Mouse (Mus musculus): ENCODE data around the gene Eef2. TPM values are rescaled to one million over a fixed set of nuclear protein-coding genes. Genes with fewer than 3 reads are reported as not detected.

The Eef2 gene
- polyA plus RNA-seq, 1 experiment from 2014 or later = 493 TPM

GRCm38 (mm10) chr10:81183805-81184204, 7.4 kb downstream of the Eef2 start, which contains the start of gene 4930442H23Rik:
4930442H23Rik (minus strand) TSS chr10:81183849.
- WGBS = 89% methylated on average over 5 of the region's 5 CpGs
- peaks cover 76% of the 10 kb centered on the region for H3K36me3 ChIP-seq
- H3K4me1 ChIP-seq = peaks cover 32% of the 10 kb centered on the region
- no peaks in the 10 kb centered on the region for H3K27me3 ChIP-seq (replicated peaks)
- no peaks in the 10 kb centered on the region for H3K9me3 ChIP-seq (replicated peaks)
- ATAC-seq (ENCODE audit: low FRiP score) = no peak
- peak within 1 kb of the TSS; percentile 63 for H3K9ac ChIP-seq (replicated peaks)
- H3K27ac ChIP-seq (replicated peaks) = peak within 1 kb of the TSS; percentile 91
- H3K4me2 ChIP-seq = peak within 1 kb of the TSS; percentile 64
- peak within 1 kb of the TSS; percentile 74 for H3K4me3 ChIP-seq (replicated peaks)

GRCm38 (mm10) chr10:81184765-81185164, 8.3 kb downstream of the Eef2 start:
- WGBS = 72% methylated on average over 4 of the region's 4 CpGs
- H3K36me3 ChIP-seq = peaks cover 68% of the 10 kb centered on the region
- H3K4me1 ChIP-seq = peaks cover 30% of the 10 kb centered on the region
- no peaks in the 10 kb centered on the region for H3K9me3 ChIP-seq (replicated peaks)
- H3K27me3 ChIP-seq (replicated peaks) = no peaks in the 10 kb centered on the region
- no peak overlapping the region for H3K9ac ChIP-seq (replicated peaks)
- ATAC-seq (ENCODE audit: low FRiP score) = no peak
- H3K4me3 ChIP-seq (replicated peaks) = no peak overlapping the region
- H3K27ac ChIP-seq (replicated peaks) = 0 out of 2 replicates have a peak overlapping the region, but pooled peaks have one; percentile 38
- H3K4me2 ChIP-seq = no peak overlapping the region

- Histone ChIP-seq H3K36me3 (peaks cover 60% of the 10 kb centered on the region), H3K9ac (replicated peaks) (no peak overlapping the region), H3K27me3 (replicated peaks) (no peaks in the 10 kb centered on the region), H3K9me3 (replicated peaks) (no peaks in the 10 kb centered on the region), H3K27ac (replicated peaks) (no peak overlapping the region), H3K4me3 (replicated peaks) (no peak overlapping the region), H3K4me2 (no peak overlapping the region), H3K4me1 (peaks cover 39% of the 10 kb centered on the region)
- 97% methylated on average over 9 of the region's 9 CpGs for WGBS
- ATAC-seq (ENCODE audit: low FRiP score) = no peak
These were observed 10.7 kb downstream of the Eef2 start for GRCm38 (mm10) chr10:81187161-81187560.

- WGBS = 81% methylated on average over 26 of the region's 26 CpGs
- Histone ChIP-seq H3K27me3 (replicated peaks) (peaks cover 3% of the 10 kb centered on the region), H3K27ac (replicated peaks) (no peak overlapping the region), H3K4me1 (peaks cover 39% of the 10 kb centered on the region), H3K4me2 (no peak overlapping the region), H3K9ac (replicated peaks) (no peak overlapping the region), H3K36me3 (peaks cover 46% of the 10 kb centered on the region), H3K4me3 (replicated peaks) (no peak overlapping the region), H3K9me3 (replicated peaks) (no peaks in the 10 kb centered on the region)
- ATAC-seq (ENCODE audit: low FRiP score) = no peak
These were observed 13.4 kb downstream of the Eef2 start for GRCm38 (mm10) chr10:81189821-81190220.

- H3K27me3 ChIP-seq (replicated peaks) = peaks cover 9% of the 10 kb centered on the region
- H3K36me3 ChIP-seq = peaks cover 41% of the 10 kb centered on the region
- peaks cover 36% of the 10 kb centered on the region for H3K4me1 ChIP-seq
- WGBS = 67% methylated on average over 31 of the region's 31 CpGs
- H3K27ac ChIP-seq (replicated peaks) = no peak overlapping the region
- H3K4me2 ChIP-seq = no peak overlapping the region
- no peaks in the 10 kb centered on the region for H3K9me3 ChIP-seq (replicated peaks)
- H3K4me3 ChIP-seq (replicated peaks) = no peak overlapping the region
- H3K9ac ChIP-seq (replicated peaks) = no peak overlapping the region; the same call in 1 of the 2 replicates
- no peak for ATAC-seq (ENCODE audit: low FRiP score)
These were observed 13.9 kb downstream of the Eef2 start for GRCm38 (mm10) chr10:81190236-81190911.

GRCm38 (mm10) chr10:81190912-81191321, 14.5 kb downstream of the Eef2 start:
- Histone ChIP-seq H3K9me3 (replicated peaks) (no peaks in the 10 kb centered on the region), H3K36me3 (peaks cover 36% of the 10 kb centered on the region), H3K4me1 (peaks cover 36% of the 10 kb centered on the region), H3K27me3 (replicated peaks) (peaks cover 14% of the 10 kb centered on the region), H3K27ac (replicated peaks) (peak overlapping the region; percentile 98), H3K4me3 (replicated peaks) (no peak overlapping the region), H3K4me2 (no peak overlapping the region), H3K9ac (replicated peaks) (no peak overlapping the region; the same call in 1 of the 2 replicates)
- WGBS = 69% methylated on average over 6 of the region's 6 CpGs
- ATAC-seq (ENCODE audit: low FRiP score) = no peak

- ATAC-seq (ENCODE audit: low FRiP score) = no peak
- Histone ChIP-seq H3K27me3 (replicated peaks) (peaks cover 19% of the 10 kb centered on the region), H3K9me3 (replicated peaks) (no peaks in the 10 kb centered on the region), H3K4me1 (peaks cover 36% of the 10 kb centered on the region), H3K36me3 (peaks cover 34% of the 10 kb centered on the region), H3K9ac (replicated peaks) (no peak overlapping the region), H3K27ac (replicated peaks) (peak overlapping the region; percentile 98), H3K4me3 (replicated peaks) (peak overlapping the region; percentile 56; the same call in 1 of the 2 replicates), H3K4me2 (peak overlapping the region; percentile 95)
- WGBS = 88% methylated on average over 18 of the region's 18 CpGs
These were observed 15.0 kb downstream of the Eef2 start for GRCm38 (mm10) chr10:81191342-81191982.

- Histone ChIP-seq H3K9ac (replicated peaks) (peak overlapping the region; percentile 73), H3K36me3 (peaks cover 24% of the 10 kb centered on the region), H3K4me1 (peaks cover 36% of the 10 kb centered on the region), H3K9me3 (replicated peaks) (no peaks in the 10 kb centered on the region), H3K27ac (replicated peaks) (peak overlapping the region; percentile 98), H3K4me2 (peak overlapping the region; percentile 95), H3K27me3 (replicated peaks) (peaks cover 29% of the 10 kb centered on the region), H3K4me3 (replicated peaks) (peak overlapping the region; percentile 56)
- peak; percentile 91 for ATAC-seq (ENCODE audit: low FRiP score)
- WGBS = 1% methylated on average over 93 of the region's 93 CpGs
These were observed 16.0 kb downstream of the Eef2 start for GRCm38 (mm10) chr10:81192270-81192967.

GRCm38 (mm10) chr10:81192968-81193501, 16.6 kb downstream of the Eef2 start:
- H3K9me3 ChIP-seq (replicated peaks) = no peaks in the 10 kb centered on the region
- peak overlapping the region; percentile 98 for H3K27ac ChIP-seq (replicated peaks)
- peaks cover 36% of the 10 kb centered on the region for H3K4me1 ChIP-seq
- WGBS = 3% methylated on average over 19 of the region's 19 CpGs
- peaks cover 30% of the 10 kb centered on the region for H3K27me3 ChIP-seq (replicated peaks)
- peak overlapping the region; percentile 56 for H3K4me3 ChIP-seq (replicated peaks)
- H3K9ac ChIP-seq (replicated peaks) = peak overlapping the region; percentile 73
- peak; percentile 62 for ATAC-seq (ENCODE audit: low FRiP score)
- peaks cover 22% of the 10 kb centered on the region for H3K36me3 ChIP-seq
- H3K4me2 ChIP-seq = peak overlapping the region; percentile 95

GRCm38 (mm10) chr10:81193991-81194774, 17.8 kb downstream of the Eef2 start:
- ATAC-seq (ENCODE audit: low FRiP score) = no peak
- peaks cover 36% of the 10 kb centered on the region for H3K4me1 ChIP-seq
- WGBS = 12% methylated on average over 37 of the region's 37 CpGs

GRCm38 (mm10) chr10:81195300-81195699, 18.9 kb downstream of the Eef2 start:
- ATAC-seq (ENCODE audit: low FRiP score) = no peak
- Histone ChIP-seq H3K4me3 (replicated peaks) (no peak overlapping the region), H3K27me3 (replicated peaks) (peaks cover 30% of the 10 kb centered on the region), H3K9ac (replicated peaks) (no peak overlapping the region), H3K4me2 (no peak overlapping the region), H3K4me1 (peaks cover 36% of the 10 kb centered on the region), H3K9me3 (replicated peaks) (no peaks in the 10 kb centered on the region), H3K36me3 (peaks cover 10% of the 10 kb centered on the region), H3K27ac (replicated peaks) (no peak overlapping the region)
- 63% methylated on average over 4 of the region's 4 CpGs for WGBS

More at GRCm38 (mm10) chr10:81193991-81194774, 17.8 kb downstream of the Eef2 start:
- H3K36me3 ChIP-seq = peaks cover 17% of the 10 kb centered on the region
- H3K4me3 ChIP-seq (replicated peaks) = no peak overlapping the region
- peak overlapping the region; percentile 23 for H3K4me2 ChIP-seq
- peaks cover 30% of the 10 kb centered on the region for H3K27me3 ChIP-seq (replicated peaks)
- H3K27ac ChIP-seq (replicated peaks) = no peak overlapping the region
- H3K9me3 ChIP-seq (replicated peaks) = no peaks in the 10 kb centered on the region
- H3K9ac ChIP-seq (replicated peaks) = no peak overlapping the region; the same call in 1 of the 2 replicates
